Mouse (Mus musculus) ZHBTc4 (cell line): ENCODE measurements around the gene Abcb4.
"Not testable (repeated sequence)": the region's sequence is repeated elsewhere in the genome, so short reads cannot be mapped to it uniquely, and the experiment has no call there.

ENCODE experiments used
- DNase-seq: peaks from one replicate; pipeline ENCODE4 v3.0.0-alpha.2; 2011; ENCODE audit warnings: low read depth, low spot score

Abcb4 gene

DNA sequence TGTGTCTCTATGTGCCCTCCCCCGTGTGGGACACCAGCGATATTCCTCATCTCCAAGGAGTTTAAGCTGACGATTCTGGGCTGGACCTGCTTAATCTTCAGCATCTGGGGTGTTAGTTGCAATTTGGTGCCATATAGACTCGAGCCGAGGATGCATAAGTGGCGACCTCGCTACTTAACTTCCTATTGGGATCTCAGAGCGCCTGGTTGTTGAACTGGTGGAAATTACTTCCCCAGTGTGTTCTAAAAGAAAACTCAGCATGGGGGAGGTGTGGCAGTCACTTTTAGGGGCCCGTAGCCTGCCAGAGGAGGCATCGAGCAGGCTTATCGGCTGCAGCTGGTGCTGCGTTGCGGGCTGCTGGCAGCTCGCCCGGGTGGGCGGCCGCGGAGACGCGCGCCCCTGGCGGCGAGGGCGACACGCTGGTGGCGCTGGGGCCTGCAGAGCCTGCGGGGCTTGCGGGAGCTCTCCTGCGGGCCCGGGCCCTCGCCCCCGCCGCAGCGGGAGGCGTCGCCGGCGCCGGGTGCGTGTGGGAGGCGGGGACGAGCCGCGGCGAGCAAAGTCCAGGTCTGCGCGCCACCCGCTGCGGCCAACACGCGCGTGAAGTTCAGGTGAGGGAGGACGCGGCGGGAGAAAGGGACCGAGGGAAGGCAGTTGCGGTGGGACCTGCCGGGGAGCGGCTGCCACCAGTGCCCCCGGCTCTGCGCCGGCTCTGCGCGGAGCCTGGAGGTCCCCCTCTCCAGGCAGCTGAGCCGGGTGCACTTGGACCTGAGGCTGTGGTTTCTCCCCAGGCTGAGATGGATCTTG lies at the start of gene Abcb4:
Gene Abcb4 (plus strand): TSS at position 418 of the 804 bp plus-strand sequence.
- peak; percentile 82 for DNase-seq

DNA sequence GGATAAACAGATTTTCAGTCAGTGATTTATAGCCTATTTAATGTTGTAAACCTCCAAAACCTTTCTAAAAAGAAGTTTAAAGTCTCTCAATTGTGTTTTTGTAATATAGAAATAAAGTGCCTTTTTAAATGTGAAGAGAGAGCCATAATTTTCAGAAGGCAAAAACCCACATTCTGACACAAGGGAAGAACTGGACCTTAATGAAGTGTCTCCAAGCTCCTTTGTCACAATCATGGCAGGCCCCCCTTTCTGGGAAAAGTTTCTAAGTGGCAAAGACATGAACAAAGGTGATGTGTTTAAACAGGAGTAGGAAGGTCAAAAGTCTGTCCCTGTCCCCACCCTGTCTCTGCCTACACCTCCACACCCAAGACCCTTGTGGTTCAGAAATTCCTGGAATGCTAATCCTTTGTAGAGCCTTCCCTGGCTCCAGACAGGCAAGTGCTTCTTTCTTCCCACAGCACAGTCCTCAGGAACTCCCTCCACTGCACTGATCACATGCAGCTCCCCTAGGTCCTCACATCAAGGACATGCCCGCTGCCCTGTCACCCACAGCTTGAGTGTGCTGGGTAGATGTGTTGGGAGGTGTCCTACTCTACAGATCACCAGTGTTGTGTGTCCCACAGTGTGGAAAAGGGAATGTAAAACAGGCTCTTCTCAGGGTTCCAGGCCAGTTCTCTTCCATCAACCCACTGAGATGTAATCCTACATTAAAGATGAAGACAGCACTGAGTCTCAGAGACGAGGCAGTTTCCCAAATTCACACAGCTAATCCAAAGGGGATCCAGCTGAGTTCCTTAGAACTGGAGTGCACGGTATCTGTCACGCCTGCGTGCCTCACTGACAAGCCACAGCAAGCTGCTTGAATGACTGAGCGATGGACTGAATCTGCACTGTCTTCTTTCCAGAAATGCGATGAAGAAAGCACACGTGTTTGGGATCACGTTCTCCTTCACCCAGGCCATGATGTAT lies 44.6 kb upstream of the Abcb4 start:
- DNase-seq, result peak; percentile 67

DNA sequence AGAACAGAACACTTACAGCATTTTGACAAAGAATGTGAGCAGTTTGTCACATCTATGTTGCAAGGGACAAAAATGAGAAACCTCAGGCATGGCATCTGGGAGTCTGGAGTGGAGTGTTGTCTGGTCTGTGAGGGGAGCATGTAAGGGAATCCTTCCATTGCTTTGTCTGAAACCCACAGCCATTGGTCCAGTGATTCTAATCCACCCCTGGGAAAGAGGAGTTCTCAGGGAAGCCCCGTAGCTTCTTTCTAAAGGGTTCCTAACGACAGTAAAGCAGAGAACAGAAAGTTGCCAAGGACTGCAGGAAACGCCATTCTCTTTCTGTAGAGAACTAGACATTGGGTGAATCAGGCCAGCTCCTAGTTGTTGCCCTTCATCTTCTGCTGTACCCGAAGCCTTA lies 42.7 kb upstream of the Abcb4 start:
- peak; percentile 67 for DNase-seq

DNA sequence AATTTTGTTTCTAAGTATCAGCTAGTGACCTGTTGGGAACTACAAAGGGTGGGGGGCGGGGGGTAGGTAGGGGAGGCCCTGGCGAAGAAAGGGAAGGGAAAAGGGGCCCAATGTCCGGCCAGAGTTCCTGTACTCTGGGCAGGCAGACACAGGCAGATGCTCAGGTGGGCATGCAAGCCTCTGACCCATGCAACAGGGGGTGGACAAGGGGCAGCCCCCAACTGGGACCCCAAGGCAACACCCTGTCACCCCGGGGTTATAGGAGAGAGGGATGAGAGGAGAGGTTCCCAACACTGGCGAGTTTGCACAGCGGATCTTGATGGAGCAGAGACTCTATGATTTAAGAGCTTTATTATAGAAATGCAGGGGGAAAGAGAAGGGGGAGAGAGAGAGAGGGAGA lies 36.3 kb upstream of the Abcb4 start:
- no peak for DNase-seq

DNA sequence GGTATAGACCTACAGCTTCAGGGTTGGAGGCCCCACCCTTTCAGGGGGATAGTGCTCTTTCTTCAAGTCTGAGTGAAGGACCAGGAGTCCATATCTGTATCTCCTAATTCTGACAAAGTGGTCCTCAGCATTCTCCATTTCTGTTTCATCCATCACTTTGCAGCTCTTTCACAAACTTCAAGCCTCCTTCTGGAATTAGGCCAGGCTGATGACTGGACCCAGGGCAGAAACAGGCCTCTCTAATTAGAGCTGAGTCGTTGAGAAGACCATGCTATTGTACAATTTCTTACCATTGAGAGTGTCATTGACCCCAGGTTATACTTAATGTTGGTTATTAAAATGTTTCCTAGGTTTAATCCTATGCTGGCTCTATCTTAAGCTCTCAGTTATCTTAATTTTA lies 31.7 kb upstream of the Abcb4 start:
- DNase-seq, result no peak

DNA sequence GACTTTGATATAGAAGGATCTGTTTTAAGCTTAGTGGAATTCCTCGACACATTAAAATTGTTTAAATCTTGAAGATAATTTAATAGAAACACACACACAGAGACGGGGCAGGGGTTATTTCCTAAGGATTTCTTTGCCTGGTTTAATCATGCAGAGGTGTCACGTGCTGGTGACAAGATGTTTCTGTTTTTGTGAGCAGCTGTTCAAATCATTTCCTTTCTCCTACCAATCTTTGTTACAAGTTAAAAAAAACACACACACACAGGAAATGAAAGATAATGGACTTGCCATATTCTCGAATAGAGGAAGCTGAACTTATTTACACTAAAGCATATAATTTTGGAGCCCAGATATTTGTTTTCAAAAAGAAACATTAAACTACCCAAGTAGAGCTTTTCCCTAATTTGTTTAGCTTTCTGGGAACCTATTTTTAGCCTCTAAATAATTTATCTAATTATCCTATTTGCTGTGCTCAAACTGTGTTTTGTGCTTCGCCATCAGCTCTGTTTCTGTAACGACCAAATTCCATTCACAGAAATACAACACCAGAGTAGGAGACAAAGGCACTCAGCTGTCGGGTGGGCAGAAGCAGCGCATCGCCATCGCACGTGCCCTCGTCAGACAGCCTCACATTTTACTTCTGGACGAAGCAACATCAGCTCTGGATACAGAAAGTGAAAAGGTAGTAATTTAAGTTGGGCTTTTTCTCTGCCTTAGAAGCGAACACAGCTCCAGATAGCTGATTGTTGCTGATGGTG lies 29.8 kb upstream of the Abcb4 start:
- no peak for DNase-seq

DNA sequence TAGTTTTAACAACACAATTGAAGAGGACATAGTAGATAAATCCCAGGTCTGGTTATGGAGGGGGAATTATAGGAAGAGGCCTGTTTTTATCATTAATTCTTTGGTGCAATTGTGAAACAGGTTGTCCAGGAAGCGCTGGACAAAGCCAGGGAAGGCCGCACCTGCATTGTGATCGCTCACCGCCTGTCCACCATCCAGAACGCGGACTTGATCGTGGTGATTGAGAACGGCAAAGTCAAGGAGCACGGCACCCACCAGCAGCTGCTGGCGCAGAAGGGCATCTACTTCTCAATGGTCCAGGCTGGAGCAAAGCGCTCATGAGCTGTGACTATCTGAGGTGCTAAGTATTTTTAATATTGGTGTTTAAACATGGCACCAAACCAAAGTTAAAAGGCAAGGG lies 27.9 kb upstream of the Abcb4 start:
- not testable (repeated sequence) for DNase-seq

DNA sequence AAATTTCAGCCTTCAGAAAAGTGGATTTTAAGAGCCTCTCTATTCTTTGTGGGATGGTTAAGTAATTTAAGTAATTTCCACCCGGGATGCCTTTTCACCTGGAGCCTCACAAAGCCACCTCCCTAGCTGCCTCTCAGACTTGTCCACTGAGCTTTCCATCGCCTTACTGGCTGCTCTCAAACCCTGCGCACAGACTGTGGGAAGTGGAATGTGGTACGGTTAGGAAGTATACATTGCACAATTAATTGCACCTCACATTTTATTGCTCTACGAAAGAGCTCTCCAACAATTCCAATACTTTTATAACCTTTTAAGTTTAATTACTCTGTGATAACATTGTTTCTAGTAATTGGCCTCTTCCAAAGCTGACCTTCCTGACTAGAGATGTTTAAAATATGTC lies 27.2 kb upstream of the Abcb4 start:
- DNase-seq, result no peak

DNA sequence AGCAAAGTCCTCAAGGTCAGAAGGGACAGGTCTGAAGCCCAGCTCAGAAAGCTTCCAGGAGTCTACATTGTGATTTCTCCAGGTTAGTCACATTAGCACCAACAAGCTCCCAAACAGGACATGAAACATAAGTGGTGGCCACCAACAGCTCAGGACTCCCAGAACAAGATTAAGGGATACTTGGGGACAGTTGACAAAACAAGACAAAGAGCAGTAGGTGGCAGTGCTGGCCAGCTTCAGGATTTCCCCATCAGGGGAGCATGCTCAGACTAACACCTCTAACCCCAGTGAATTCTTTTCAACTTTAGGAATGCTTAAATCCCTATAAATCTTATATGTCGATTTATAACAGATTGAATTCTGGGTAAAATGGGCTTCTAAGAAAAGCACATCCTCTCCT lies 25.5 kb upstream of the Abcb4 start:
- DNase-seq, result no peak

DNA sequence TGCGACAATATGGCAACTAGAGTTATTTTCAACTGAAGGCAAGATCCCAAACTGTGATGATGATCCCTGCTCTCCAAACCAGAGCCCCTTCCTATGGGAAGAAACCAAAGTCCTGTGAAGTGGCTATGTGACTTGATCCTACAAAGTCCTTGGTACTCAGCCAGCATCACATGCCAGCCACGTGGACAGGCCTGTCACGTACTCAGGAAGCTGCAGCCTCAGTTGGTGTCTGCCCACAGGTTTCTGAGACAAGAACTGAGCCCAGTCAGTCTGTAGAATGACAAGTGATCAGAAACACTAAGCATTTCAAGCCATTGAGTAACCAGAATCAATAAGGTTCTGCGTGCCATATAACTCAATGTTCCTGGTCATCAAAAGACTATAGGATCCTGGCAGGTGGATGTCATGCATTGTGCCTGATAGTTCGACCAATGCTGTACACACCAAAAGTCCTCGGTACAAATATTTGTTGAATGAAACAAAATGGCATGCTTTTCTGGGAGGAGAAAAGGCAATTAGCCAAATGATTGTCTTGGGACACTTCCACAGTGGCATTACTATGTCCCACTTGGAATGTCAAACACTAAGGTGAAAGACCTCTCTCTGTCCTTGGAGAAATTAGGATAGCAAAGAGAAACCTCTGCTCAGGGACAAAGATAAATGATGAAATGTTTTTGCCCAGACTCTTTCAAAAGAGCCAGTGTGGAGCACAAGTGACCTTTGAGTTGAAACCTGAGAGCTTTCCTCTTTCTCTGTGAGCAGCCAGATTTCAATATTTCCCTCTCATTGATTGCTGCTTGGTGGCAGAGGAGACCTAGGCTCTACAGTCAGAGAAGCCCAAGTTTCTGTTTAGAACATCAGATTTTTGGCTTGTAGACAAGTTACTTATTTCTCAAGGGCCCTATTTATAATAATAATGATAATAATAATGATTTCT lies 20.3 kb upstream of the Abcb4 start:
- DNase-seq, result no peak

DNA sequence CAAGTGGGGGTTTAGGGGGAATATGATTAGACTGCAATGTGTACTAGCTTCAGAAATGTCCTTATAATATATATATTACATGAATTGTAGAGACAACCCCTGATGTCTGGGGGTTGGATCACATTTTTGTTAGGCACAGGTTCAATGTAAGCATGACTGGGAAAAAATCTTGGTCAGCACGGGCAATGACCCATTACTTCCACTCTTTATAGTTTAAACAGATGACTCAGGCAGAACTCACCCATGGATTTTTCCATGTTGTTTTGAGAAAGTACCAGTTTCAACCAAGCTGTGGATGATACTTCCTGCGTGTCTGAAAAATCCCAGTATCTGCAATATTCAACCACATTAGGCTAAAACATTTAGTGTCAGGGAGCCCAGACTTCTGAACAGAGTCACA lies 16.4 kb upstream of the Abcb4 start:
- no peak for DNase-seq

DNA sequence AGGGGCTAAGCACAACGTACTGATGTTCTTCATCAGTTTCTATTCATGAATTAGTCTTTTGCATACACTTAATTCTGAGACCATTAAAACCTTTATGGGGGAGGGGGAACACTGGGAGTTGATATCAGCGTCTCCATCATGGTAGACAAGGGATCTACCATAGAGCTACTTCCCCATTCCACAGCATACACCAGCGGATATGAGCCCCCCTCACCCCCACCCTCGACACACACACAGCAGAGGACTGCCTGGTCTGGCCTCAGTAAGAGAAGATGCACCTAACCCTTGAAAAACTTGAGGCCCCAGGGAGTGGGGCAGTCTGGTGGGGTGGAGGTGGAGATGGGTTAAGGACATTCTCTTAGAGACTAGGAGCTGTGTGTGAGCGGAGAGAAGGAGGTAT lies 15.7 kb upstream of the Abcb4 start:
- DNase-seq, result no peak

DNA sequence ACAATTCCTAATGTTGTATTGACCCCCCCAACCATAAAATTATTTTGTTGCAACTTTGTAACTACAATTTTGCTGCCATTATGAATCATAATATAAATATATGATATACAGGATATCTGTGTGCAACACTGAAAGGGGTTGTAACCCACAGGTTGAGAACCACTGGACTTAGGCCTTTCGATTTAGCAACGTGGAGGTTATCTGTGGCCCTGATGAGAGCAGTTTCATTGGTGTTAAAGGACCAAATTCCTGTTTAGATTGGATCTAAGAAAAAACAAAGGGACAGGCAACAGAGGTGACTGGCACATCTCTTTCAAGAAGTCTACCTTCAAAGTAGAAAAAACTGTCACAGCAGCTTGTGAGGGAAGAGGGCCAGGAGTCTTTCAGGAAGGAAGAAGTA lies 7.7 kb upstream of the Abcb4 start:
- no peak for DNase-seq

DNA sequence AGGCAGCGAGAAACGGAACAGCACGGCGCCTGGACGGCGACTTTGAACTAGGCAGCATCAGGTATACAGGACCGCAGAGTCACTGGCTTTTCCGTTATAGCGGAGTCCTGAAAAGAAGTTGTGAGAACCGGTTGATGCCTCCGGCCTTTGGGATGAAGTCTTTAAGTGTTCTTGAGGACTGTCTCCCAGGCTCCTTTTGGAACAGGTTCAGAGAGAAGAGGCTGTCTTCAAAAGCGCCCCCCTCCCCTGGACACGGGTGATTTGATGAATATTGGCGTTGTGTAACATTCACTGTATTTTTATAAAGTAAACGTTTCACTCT lies 548 bp downstream of the Abcb4 start:
- DNase-seq, result no peak

DNA sequence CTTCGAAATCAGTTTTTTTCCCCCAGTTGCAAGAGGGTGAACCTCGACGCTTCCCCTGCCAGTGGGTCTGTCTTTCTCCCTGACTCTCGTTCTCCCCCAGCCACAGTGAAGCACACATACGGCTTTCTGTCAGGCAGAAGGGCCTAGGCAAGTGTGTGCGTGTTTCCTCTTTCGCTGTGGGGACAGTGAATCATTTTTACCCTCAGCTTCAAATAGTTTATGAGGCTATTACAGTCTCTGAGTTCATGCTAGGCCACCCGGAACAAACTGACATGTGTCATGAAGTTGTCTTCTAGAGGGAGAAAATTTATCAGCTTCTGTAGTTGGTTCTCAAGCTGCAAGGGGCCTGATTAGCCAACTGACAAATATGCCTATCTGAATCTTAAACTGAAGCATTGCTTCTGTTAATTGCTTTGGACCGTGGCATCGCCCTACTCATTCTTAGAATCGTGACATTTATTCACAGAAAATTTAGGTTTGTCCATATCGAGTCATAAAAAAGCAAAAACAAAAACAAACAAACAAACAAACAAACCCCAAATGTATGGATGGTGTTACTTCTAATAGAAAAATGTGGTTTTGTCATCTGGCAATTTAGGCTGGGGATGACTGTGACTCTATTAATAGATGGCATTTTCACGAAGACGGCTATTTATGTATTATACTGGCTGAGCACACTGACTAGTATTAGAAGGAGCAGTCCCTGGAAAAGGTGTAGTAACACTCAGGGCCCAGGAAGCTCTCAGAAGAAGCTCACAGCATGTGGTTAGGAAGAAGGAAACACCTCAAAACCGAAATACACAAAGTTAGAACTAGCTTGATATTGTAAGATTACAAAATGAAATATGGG lies 1.3 kb downstream of the Abcb4 start:
- no peak for DNase-seq

DNA sequence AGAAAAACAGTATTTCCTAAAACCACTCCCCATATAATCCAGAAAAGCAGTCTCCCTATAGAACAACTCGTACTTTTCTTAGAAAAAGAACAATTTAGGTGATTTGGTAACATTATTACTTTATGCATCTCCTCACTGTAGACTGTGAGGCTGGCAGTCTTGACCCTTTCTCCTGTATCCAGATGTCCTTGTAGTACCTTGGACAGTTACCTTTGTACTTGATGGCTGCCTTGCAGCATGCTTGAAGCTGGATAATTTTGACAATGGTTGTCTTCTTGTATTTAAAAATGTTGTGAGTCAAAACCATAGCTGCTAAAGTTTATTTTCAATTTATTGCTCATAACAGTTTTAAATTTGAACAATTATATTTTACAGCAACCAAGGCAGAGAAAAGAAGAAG lies 2.7 kb downstream of the Abcb4 start:
- peak; percentile 38 for DNase-seq

DNA sequence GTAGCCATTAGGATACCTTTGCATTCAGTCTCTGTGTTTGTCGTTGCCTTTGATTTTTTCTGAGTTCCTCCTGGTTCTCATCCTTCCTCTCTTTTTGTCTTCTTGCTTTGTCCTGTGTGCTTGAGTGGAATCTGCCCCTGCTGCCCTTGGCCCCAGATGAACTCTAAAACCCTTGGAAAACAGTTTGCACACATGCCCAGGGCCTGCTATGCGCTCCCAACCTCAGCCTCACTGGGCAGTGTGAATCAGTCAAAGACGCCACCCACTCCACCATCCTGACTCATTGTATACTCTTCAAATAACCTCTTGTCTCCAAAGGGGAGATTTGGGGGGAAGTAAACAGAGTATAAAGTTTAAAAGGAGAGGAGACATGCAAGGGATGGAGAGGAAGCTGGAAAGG lies 4.7 kb downstream of the Abcb4 start:
- no peak for DNase-seq

DNA sequence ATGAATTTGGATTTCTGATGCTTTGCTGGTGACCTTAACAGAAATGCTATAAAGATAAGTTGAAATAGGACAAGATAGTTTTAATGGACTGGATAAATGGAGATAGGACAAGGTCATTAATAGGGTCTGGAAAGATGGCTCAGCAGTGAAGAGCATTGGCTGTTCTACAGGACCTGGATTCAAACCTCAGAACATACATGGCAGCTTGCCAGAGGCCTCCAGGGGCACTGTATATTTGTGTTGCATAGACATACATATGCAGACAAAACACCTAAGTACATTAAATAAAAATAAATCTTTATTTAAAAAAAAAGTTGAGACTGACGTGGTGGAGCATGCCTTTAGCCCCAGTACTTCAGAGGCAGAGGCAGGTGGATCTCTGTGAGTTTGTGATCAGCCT lies 7.5 kb downstream of the Abcb4 start:
- no peak for DNase-seq

DNA sequence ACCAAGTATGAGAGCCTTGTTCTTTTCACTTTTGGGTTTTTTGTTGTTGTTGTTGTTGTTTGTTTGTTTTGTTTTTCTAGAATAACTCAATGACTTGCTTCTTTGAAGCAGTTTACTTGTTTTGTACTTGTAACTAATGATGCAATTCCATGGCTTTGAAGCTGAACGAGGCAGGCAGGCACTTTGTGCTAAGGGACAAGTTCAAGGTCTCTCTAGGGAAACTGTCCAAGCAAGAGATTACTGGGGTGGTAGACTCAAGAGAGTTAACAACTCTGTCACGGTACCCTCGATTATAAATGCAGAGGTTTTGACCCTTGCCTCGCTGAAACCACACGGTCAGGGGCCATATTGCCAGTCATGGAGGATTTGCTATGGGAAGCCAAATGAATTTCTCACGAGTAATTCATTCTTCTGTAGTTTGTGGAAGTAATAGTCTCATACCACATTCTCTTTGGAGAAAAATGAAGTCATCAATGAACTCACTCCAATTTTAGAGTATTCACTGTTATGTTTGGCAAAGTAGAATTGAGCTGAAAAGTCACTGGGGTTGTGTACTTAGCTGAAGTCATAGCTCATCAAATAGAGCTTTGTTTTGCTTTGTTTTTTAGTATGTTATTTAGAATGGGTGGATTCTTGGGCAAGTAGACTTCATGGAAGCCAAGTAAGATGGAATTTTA lies 8.8 kb downstream of the Abcb4 start:
- no peak for DNase-seq

DNA sequence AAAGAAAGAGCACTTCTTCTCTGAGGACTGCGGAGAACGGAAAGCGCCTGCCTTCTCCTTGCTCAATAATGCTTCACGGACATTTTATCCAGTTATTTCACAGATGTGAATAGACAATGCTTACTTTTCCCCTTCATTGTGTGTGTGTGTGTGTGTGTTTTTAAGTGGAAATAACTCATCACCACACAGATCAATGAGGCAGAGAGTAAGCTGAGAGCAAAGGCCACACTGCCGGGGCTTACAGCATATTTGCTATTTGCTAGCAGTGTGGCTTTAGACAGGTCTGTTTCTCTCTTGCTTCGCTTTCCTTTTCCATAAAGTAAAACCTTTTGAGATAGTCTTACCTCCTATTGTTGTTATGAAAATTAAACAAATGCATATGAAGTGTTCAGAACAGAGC lies 11.0 kb downstream of the Abcb4 start:
- DNase-seq, result no peak
